Mouse (Mus musculus) left cerebral cortex, adult 8-10 months (tissue): Measurements from ENCODE around the gene F12. TPM values are rescaled to one million over a fixed set of nuclear protein-coding genes. Genes with fewer than 3 reads are reported as not detected.

Source experiments
- DNase-seq, 2 experiments: peaks; one replicate each; pipeline ENCODE4 v3.0.0; 2022; ENCODE audit warnings: low spot score in 2 of 2
- total RNA-seq, 4 experiments: library from RNA; stranded (reverse); gene quantifications; 2 replicates each; pipeline ENCODE4 v1.2.4; 2022

F12 gene
- total RNA-seq, 4 experiments from 2014 or later = 0.39 to 0.98 (median 0.75) TPM

GRCm38 (mm10) chr13:55413333-55413732 lies 13.3 kb downstream of the F12 start:
- no peak for DNase-seq

GRCm38 (mm10) chr13:55412643-55413307 lies 13.8 kb downstream of the F12 start:
- no peak for DNase-seq

GRCm38 (mm10) chr13:55411826-55412225 lies 14.8 kb downstream of the F12 start:
- no peak for DNase-seq

- no peak for DNase-seq
These were observed 18.0 kb downstream of the F12 start for GRCm38 (mm10) chr13:55408546-55409120.

- DNase-seq = no peak
These were observed 19.3 kb downstream of the F12 start for GRCm38 (mm10) chr13:55407341-55407740.

GRCm38 (mm10) chr13:55405783-55406390 lies 20.7 kb downstream of the F12 start:
- no peak for DNase-seq

- peak in 1 of 2 experiments; percentile 65 for DNase-seq
These were observed 21.5 kb downstream of the F12 start for GRCm38 (mm10) chr13:55404853-55405782.

- peak; percentile 46 to 61 for DNase-seq
These were observed 22.4 kb downstream of the F12 start for GRCm38 (mm10) chr13:55403935-55404852.

- DNase-seq = no peak
These were observed 23.3 kb downstream of the F12 start for GRCm38 (mm10) chr13:55403266-55403665.

GRCm38 (mm10) chr13:55400039-55400346 lies 26.6 kb downstream of the F12 start:
- DNase-seq = no peak

- DNase-seq = no peak
These were observed 27.1 kb downstream of the F12 start for GRCm38 (mm10) chr13:55399300-55400038.

- DNase-seq = no peak
These were observed 28.5 kb downstream of the F12 start, which contains the start of gene Slc34a1 for GRCm38 (mm10) chr13:55398088-55398487. Slc34a1 (plus strand) TSS chr13:55398187.

- DNase-seq = no peak
These were observed 33.7 kb downstream of the F12 start for GRCm38 (mm10) chr13:55392933-55393332.

- DNase-seq = no peak
These were observed 35.0 kb downstream of the F12 start for GRCm38 (mm10) chr13:55391626-55392029.

- DNase-seq = no peak
These were observed 35.9 kb downstream of the F12 start for GRCm38 (mm10) chr13:55390644-55391043.

GRCm38 (mm10) chr13:55381790-55382189 lies 44.8 kb downstream of the F12 start:
- DNase-seq = peak in 1 of 2 experiments; percentile 93

GRCm38 (mm10) chr13:55378907-55379580 lies 47.5 kb downstream of the F12 start:
- DNase-seq = no peak

- no peak for DNase-seq
These were observed 50.7 kb downstream of the F12 start for GRCm38 (mm10) chr13:55375877-55376276.

GRCm38 (mm10) chr13:55374206-55374924 lies 52.2 kb downstream of the F12 start:
- no peak for DNase-seq
